Mouse (Mus musculus) midbrain, embryonic 16.5 days (tissue): ENCODE results near the gene Cacnb4. TPM values are rescaled to one million over a fixed set of nuclear protein-coding genes. Genes with fewer than 3 reads are reported as not detected.

Source experiments
- ATAC-seq: fragments of 200-750 bp; cut with Nextera tagmentation; 2 replicates; pipeline ENCODE4 v1.8.0; 2017; ENCODE audit warnings: moderate TSS enrichment
- H3K27ac ChIP-seq: fragments of 300-500 bp; sonication (generic); 2 replicates; pipeline ENCODE4 v1.5.1; 2014; ENCODE audit warnings: mild to moderate bottlenecking, low read length, mixed read lengths
- H3K27me3 ChIP-seq: fragments of 300-500 bp; sonication (generic); 2 replicates; pipeline ENCODE4 v1.6.1; 2014; ENCODE audit warnings: low read depth, low read length, mixed read lengths; ENCODE audit not compliant: control insufficient read depth, insufficient read depth
- H3K36me3 ChIP-seq: fragments of 300-500 bp; sonication (generic); 2 replicates; pipeline ENCODE4 v1.6.1; 2014; ENCODE audit warnings: mild to moderate bottlenecking, low read length, moderate library complexity, mixed read lengths; ENCODE audit not compliant: control insufficient read depth, insufficient read depth
- H3K4me1 ChIP-seq: fragments of 300-500 bp; sonication (generic); 2 replicates; pipeline ENCODE4 v1.6.1; 2014; ENCODE audit warnings: mild to moderate bottlenecking, low read length, mixed read lengths; ENCODE audit not compliant: control insufficient read depth, insufficient read depth
- H3K4me2 ChIP-seq: fragments of 300-500 bp; sonication (generic); 2 replicates; pipeline ENCODE4 v1.6.1; 2014; ENCODE audit warnings: mild to moderate bottlenecking, low read length, mixed read lengths
- H3K4me3 ChIP-seq: fragments of 300-500 bp; sonication (generic); 2 replicates; pipeline ENCODE4 v1.5.1; 2014; ENCODE audit warnings: low read depth, mild to moderate bottlenecking, low read length, moderate library complexity, mixed read lengths
- H3K9ac ChIP-seq: fragments of 300-500 bp; sonication (generic); 2 replicates; pipeline ENCODE4 v1.6.1; 2014; ENCODE audit warnings: low read depth, low read length, mixed read lengths
- H3K9me3 ChIP-seq: fragments of 300-500 bp; sonication (generic); replicated peaks from 2 replicates; pipeline ENCODE4 v1.6.1; 2014; ENCODE audit warnings: mild to moderate bottlenecking, low read length, mixed read lengths; ENCODE audit not compliant: control insufficient read depth, poor library complexity, severe bottlenecking
- WGBS: fragments of 180-500 bp; shearing (Covaris S2); extraction: QIAGEN DNeasy Blood & Tissue Kit; methylation state at CpG from one replicate; pipeline ENCODE4 v1.1.7; 2014; 5-methylcytosine and 5-hydroxymethylcytosine counted together
- polyA plus RNA-seq: library from polyadenylated mRNA; unstranded; fragments of >200 nt; fragmentation: Nextera tagmentation; extraction: Ambion mirVana; gene quantifications from 2 replicates; pipeline ENCODE4 v1.2.1, GENCODE M21; 2015

The Cacnb4 gene
- polyA plus RNA-seq, 1 experiment from 2014 or later, result 15.6 TPM

- WGBS, result 64% methylated on average over 2 of the region's 2 CpGs
Observed at GRCm38 (mm10) chr2:52622616-52623015, 54.0 kb downstream of the Cacnb4 start.

GRCm38 (mm10) chr2:52619406-52619974 is 57.1 kb downstream of the Cacnb4 start:
- H3K4me3 ChIP-seq, result no peak overlapping the region
- H3K9me3 ChIP-seq, result no peaks in the 10 kb centered on the region
- H3K4me1 ChIP-seq, result peaks cover 4% of the 10 kb centered on the region; the same call in 1 of the 2 replicates
- no peak overlapping the region for H3K4me2 ChIP-seq
- no peak for ATAC-seq
- H3K36me3 ChIP-seq, result no peaks in the 10 kb centered on the region
- WGBS, result 73% methylated on average over 17 of the region's 17 CpGs
- no peaks in the 10 kb centered on the region for H3K27me3 ChIP-seq
- H3K27ac ChIP-seq, result no peak overlapping the region
- no peak overlapping the region for H3K9ac ChIP-seq

More at GRCm38 (mm10) chr2:52622616-52623015, 54.0 kb downstream of the Cacnb4 start:
- Histone ChIP-seq H3K27ac (no peak overlapping the region), H3K27me3 (no peaks in the 10 kb centered on the region), H3K4me3 (no peak overlapping the region), H3K9me3 (no peaks in the 10 kb centered on the region), H3K9ac (no peak overlapping the region), H3K4me2 (no peak overlapping the region), H3K36me3 (no peaks in the 10 kb centered on the region), H3K4me1 (peaks cover 4% of the 10 kb centered on the region; the same call in 1 of the 2 replicates)
- ATAC-seq, result no peak

GRCm38 (mm10) chr2:52618804-52619203 is 57.8 kb downstream of the Cacnb4 start:
- no peak overlapping the region for H3K27ac ChIP-seq
- H3K4me2 ChIP-seq, result no peak overlapping the region
- no peak overlapping the region for H3K4me3 ChIP-seq
- H3K4me1 ChIP-seq, result no peaks in the 10 kb centered on the region; the same call in 1 of the 2 replicates
- no peak overlapping the region for H3K9ac ChIP-seq
- H3K9me3 ChIP-seq, result no peaks in the 10 kb centered on the region
- 86% methylated on average over 2 of the region's 2 CpGs for WGBS
- no peak for ATAC-seq
- H3K36me3 ChIP-seq, result no peaks in the 10 kb centered on the region
- H3K27me3 ChIP-seq, result no peaks in the 10 kb centered on the region

- Histone ChIP-seq H3K9me3 (no peaks in the 10 kb centered on the region), H3K36me3 (no peaks in the 10 kb centered on the region), H3K27me3 (no peaks in the 10 kb centered on the region), H3K9ac (no peak overlapping the region), H3K4me3 (no peak overlapping the region), H3K4me2 (no peak overlapping the region), H3K27ac (no peak overlapping the region), H3K4me1 (no peaks in the 10 kb centered on the region)
- no peak for ATAC-seq
- 60% methylated on average over 5 of the region's 5 CpGs for WGBS
Observed at GRCm38 (mm10) chr2:52615429-52615828, 61.2 kb downstream of the Cacnb4 start.

- no peak for ATAC-seq
- Histone ChIP-seq H3K4me1 (no peaks in the 10 kb centered on the region), H3K9me3 (no peaks in the 10 kb centered on the region), H3K36me3 (no peaks in the 10 kb centered on the region), H3K9ac (no peak overlapping the region), H3K4me2 (no peak overlapping the region), H3K4me3 (no peak overlapping the region), H3K27ac (no peak overlapping the region), H3K27me3 (no peaks in the 10 kb centered on the region)
- 81% methylated on average over 4 of the region's 4 CpGs for WGBS
Observed at GRCm38 (mm10) chr2:52613888-52614287, 62.7 kb downstream of the Cacnb4 start.

- no peak overlapping the region for H3K4me3 ChIP-seq
- no peaks in the 10 kb centered on the region for H3K9me3 ChIP-seq
- no peaks in the 10 kb centered on the region for H3K27me3 ChIP-seq
- H3K4me1 ChIP-seq, result peaks cover 6% of the 10 kb centered on the region; the same call in 1 of the 2 replicates
- H3K27ac ChIP-seq, result no peak overlapping the region
- H3K4me2 ChIP-seq, result no peak overlapping the region
- no peaks in the 10 kb centered on the region for H3K36me3 ChIP-seq
- H3K9ac ChIP-seq, result no peak overlapping the region
- WGBS, result 39% methylated on average over 1 of the region's 1 CpGs
- ATAC-seq, result no peak
Observed at GRCm38 (mm10) chr2:52609486-52609885, 67.1 kb downstream of the Cacnb4 start.

- 26% methylated on average over 5 of the region's 5 CpGs for WGBS
Observed at GRCm38 (mm10) chr2:52607857-52608485, 68.7 kb downstream of the Cacnb4 start.

GRCm38 (mm10) chr2:52606331-52606730 is 70.3 kb downstream of the Cacnb4 start:
- H3K36me3 ChIP-seq, result no peaks in the 10 kb centered on the region
- no peak overlapping the region for H3K9ac ChIP-seq
- H3K27ac ChIP-seq, result no peak overlapping the region
- no peaks in the 10 kb centered on the region for H3K27me3 ChIP-seq
- no peak overlapping the region for H3K4me2 ChIP-seq
- no peaks in the 10 kb centered on the region for H3K9me3 ChIP-seq
- H3K4me1 ChIP-seq, result peaks cover 6% of the 10 kb centered on the region; the same call in 1 of the 2 replicates
- H3K4me3 ChIP-seq, result no peak overlapping the region
- WGBS, result 89% methylated on average over 4 of the region's 4 CpGs
- no peak for ATAC-seq

More at GRCm38 (mm10) chr2:52607857-52608485, 68.7 kb downstream of the Cacnb4 start:
- Histone ChIP-seq H3K4me1 (peaks cover 6% of the 10 kb centered on the region; the same call in 1 of the 2 replicates), H3K9ac (no peak overlapping the region), H3K27ac (no peak overlapping the region), H3K4me2 (no peak overlapping the region), H3K27me3 (no peaks in the 10 kb centered on the region), H3K4me3 (no peak overlapping the region), H3K36me3 (no peaks in the 10 kb centered on the region), H3K9me3 (no peaks in the 10 kb centered on the region)
- peak; percentile 59; the same call in 1 of the 2 replicates for ATAC-seq

GRCm38 (mm10) chr2:52605321-52605720 is 71.3 kb downstream of the Cacnb4 start:
- no peak overlapping the region for H3K4me3 ChIP-seq
- no peak overlapping the region for H3K4me2 ChIP-seq
- H3K9ac ChIP-seq, result no peak overlapping the region
- H3K27me3 ChIP-seq, result no peaks in the 10 kb centered on the region
- WGBS, result 19% methylated on average over 4 of the region's 4 CpGs
- ATAC-seq, result no peak
- no peaks in the 10 kb centered on the region for H3K36me3 ChIP-seq
- peaks cover 6% of the 10 kb centered on the region; the same call in 1 of the 2 replicates for H3K4me1 ChIP-seq
- no peaks in the 10 kb centered on the region for H3K9me3 ChIP-seq
- no peak overlapping the region for H3K27ac ChIP-seq
